Mouse (Mus musculus) intestine, postnatal 0 days (tissue): Measurements from ENCODE around the gene Zfp184. TPM values are rescaled to one million over a fixed set of nuclear protein-coding genes. Genes with fewer than 3 reads are reported as not detected.

Source experiments
- ATAC-seq: fragments of 200-750 bp; cut with Nextera tagmentation; 2 replicates; pipeline ENCODE4 v1.8.0; 2017; ENCODE audit warnings: mild to moderate bottlenecking, moderate TSS enrichment, moderate library complexity
- H3K27ac ChIP-seq: fragments of 300-500 bp; sonication (generic); 2 replicates; pipeline ENCODE4 v1.5.1; 2014; ENCODE audit warnings: mild to moderate bottlenecking, low read depth, low read length, moderate library complexity
- H3K27me3 ChIP-seq: fragments of 300-500 bp; sonication (generic); replicated peaks from 2 replicates; pipeline ENCODE4 v1.6.1; 2014; ENCODE audit warnings: low read length, mixed read lengths; ENCODE audit not compliant: control insufficient read depth, insufficient read depth
- H3K36me3 ChIP-seq: fragments of 300-500 bp; sonication (generic); 2 replicates; pipeline ENCODE4 v1.6.1; 2014; ENCODE audit warnings: mild to moderate bottlenecking, moderate library complexity; ENCODE audit not compliant: control insufficient read depth, insufficient read depth
- H3K4me1 ChIP-seq: fragments of 300-500 bp; sonication (generic); replicated peaks from 2 replicates; pipeline ENCODE4 v1.6.1; 2014; ENCODE audit warnings: antibody characterized with exemption, low read length, mixed read lengths; ENCODE audit not compliant: control insufficient read depth, insufficient read depth
- H3K4me2 ChIP-seq: fragments of 300-500 bp; sonication (generic); replicated peaks from 2 replicates; pipeline ENCODE4 v1.6.1; 2014; ENCODE audit warnings: low read depth, mild to moderate bottlenecking, moderate library complexity
- H3K4me3 ChIP-seq: fragments of 300-500 bp; sonication (generic); 2 replicates; pipeline ENCODE4 v1.5.1; 2014; ENCODE audit warnings: low read depth, low read length
- H3K9ac ChIP-seq: fragments of 300-500 bp; sonication (generic); 2 replicates; pipeline ENCODE4 v1.6.1; 2014; ENCODE audit warnings: mild to moderate bottlenecking, low read depth, low read length
- H3K9me3 ChIP-seq: fragments of 300-500 bp; sonication (generic); 2 replicates; pipeline ENCODE4 v1.6.1; 2016; ENCODE audit warnings: mixed run types; ENCODE audit not compliant: control insufficient read depth
- CTCF ChIP-seq: sonication (generic); IDR thresholded peaks from 2 replicates; pipeline ENCODE4 v1.5.1; 2016; ENCODE audit warnings: low read depth, mild to moderate bottlenecking, control low read depth, antibody characterized with exemption, moderate library complexity
- WGBS: fragments of 180-500 bp; shearing (Covaris S2); extraction: QIAGEN DNeasy Blood & Tissue Kit; methylation state at CpG from one replicate; pipeline ENCODE4 v1.1.7; 2014; 5-methylcytosine and 5-hydroxymethylcytosine counted together
- polyA plus RNA-seq: library from polyadenylated mRNA; unstranded; fragments of >200 nt; fragmentation: Nextera tagmentation; extraction: Ambion mirVana; gene quantifications from 2 replicates; pipeline ENCODE4 v1.2.1, GENCODE M21; 2015

The Zfp184 gene
- polyA plus RNA-seq, 1 experiment from 2014 or later: 1.2 TPM

DNA sequence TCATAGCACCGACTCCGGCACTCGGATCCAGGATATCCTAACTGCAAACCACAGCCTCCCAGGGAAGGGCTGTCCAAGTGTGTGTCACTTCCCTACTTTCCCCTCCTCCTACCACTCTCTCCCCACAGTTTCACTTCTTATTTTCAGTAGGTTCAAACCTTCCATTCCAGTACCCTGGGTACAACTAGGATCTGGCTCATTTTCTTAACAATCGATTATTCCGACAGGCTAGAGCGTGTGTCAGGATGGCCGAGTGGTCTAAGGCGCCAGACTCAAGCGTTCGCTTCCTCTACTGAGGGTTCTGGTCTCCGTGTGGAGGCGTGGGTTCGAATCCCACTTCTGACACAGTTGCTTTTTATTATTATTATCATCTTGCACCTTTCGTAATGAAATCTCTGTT lies 30.3 kb upstream of the Zfp184 start:
- H3K27me3 ChIP-seq: no peaks in the 10 kb centered on the region
- WGBS: 10% methylated on average over 14 of the region's 14 CpGs
- no peaks in the 10 kb centered on the region for H3K36me3 ChIP-seq
- peak; percentile 50; the same call in 1 of the 2 replicates for ATAC-seq
- H3K27ac ChIP-seq: peak overlapping the region; percentile 70
- no peaks in the 10 kb centered on the region for H3K4me1 ChIP-seq
- peak overlapping the region; percentile 56 for H3K4me2 ChIP-seq
- peak overlapping the region; percentile 24 for H3K4me3 ChIP-seq
- no peak for TF ChIP-seq CTCF
- H3K9ac ChIP-seq: no peak overlapping the region
- no peaks in the 10 kb centered on the region for H3K9me3 ChIP-seq

DNA sequence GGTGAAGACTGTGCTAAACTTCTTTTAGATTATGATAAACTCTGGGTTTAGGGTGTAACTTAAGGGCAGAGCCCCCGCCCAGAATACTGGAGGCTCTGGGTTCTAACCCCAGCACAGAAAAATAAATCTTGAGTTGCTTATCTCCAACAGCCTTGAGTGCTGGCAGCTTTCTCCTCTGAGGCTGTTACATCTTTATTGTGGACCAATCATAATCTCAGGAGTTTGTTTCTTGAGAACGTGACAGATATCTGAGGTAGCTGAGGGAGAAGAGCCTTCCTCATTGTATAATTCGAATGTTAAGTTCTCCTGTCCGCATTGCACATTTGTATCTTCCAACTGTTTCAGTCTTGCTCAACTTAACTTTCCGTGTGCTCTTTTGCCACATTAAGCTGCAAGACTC lies 29.4 kb upstream of the Zfp184 start:
- H3K36me3 ChIP-seq: no peaks in the 10 kb centered on the region
- H3K27ac ChIP-seq: no peak overlapping the region
- WGBS: 65% methylated on average over 5 of the region's 5 CpGs
- no peak for TF ChIP-seq CTCF
- no peaks in the 10 kb centered on the region for H3K9me3 ChIP-seq
- H3K4me2 ChIP-seq: no peak overlapping the region
- no peaks in the 10 kb centered on the region for H3K27me3 ChIP-seq
- no peak overlapping the region for H3K4me3 ChIP-seq
- no peak overlapping the region for H3K9ac ChIP-seq
- ATAC-seq: no peak
- H3K4me1 ChIP-seq: no peaks in the 10 kb centered on the region

DNA sequence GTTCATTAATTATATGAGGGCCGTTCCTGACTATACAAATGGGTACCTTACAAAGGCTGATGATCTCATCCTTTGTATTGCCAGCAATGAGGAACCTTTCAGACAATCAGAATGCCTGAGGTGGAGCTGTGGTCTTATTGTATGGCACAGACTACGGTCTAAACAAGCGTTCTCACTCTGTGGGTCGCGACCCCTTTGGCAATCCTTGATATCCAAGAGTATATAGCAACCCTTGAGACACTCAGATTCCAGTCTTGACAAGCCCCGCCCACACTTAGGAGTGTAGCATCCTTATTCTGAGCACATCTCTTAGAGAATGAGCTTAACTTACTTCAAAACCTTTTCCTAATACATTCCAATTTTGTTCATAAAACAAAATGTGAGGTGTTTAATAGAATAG lies 28.8 kb upstream of the Zfp184 start:
- no peak for TF ChIP-seq CTCF
- no peaks in the 10 kb centered on the region for H3K36me3 ChIP-seq
- no peaks in the 10 kb centered on the region for H3K9me3 ChIP-seq
- H3K27ac ChIP-seq: no peak overlapping the region
- 57% methylated on average over 6 of the region's 6 CpGs for whole genome bisulfite sequencing
- no peaks in the 10 kb centered on the region for H3K4me1 ChIP-seq
- no peak overlapping the region for H3K4me3 ChIP-seq
- H3K4me2 ChIP-seq: no peak overlapping the region
- H3K9ac ChIP-seq: no peak overlapping the region
- ATAC-seq: no peak
- no peaks in the 10 kb centered on the region for H3K27me3 ChIP-seq

DNA sequence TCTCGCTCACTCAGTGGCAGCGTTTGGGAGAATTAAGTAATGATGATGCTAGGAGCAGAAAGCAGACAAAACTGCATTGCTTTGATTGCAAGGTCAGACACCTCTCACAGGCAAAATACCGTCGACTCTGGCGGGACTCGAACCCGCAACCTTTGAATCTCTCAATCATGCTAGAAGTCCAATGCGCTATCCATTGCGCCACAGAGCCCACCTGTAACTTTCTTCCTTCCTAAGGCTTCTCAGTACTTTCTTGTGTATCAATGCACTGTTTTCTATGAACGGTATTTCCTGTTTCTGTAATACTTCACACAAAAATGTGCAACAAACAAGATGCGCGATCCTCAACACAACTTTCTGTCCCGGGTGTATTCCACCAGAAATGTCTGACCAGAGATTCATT lies 27.9 kb upstream of the Zfp184 start:
- H3K4me2 ChIP-seq: peak overlapping the region; percentile 69; the same call in 1 of the 2 replicates
- no peak overlapping the region for H3K27ac ChIP-seq
- TF ChIP-seq CTCF: no peak
- no peaks in the 10 kb centered on the region for H3K36me3 ChIP-seq
- no peak overlapping the region; the same call in 1 of the 2 replicates for H3K4me3 ChIP-seq
- no peaks in the 10 kb centered on the region for H3K4me1 ChIP-seq
- no peak for ATAC-seq
- H3K27me3 ChIP-seq: no peaks in the 10 kb centered on the region
- H3K9me3 ChIP-seq: no peaks in the 10 kb centered on the region
- H3K9ac ChIP-seq: no peak overlapping the region
- WGBS: 15% methylated on average over 13 of the region's 13 CpGs

DNA sequence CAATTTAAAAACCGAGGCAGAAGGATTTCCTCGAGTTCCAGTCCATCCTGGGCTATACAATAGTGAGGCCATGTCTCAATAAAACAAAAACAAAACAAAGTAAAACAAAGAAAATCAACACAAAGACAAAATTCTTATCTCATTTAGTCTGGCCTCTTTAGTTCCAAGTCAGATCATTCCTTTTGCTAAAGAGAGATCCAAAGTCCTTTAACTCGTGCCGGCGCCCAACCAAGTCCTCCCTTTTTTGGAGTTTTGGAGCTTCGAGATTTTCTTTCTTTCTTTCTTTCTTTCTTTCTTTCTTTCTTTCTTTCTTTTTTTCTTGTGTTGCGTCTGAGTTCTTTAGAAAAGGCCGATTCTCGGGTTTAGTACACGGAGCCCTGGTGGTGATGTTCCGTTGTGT lies 27.4 kb upstream of the Zfp184 start:
- H3K4me1 ChIP-seq: no peaks in the 10 kb centered on the region
- no peaks in the 10 kb centered on the region for H3K9me3 ChIP-seq
- TF ChIP-seq CTCF: no peak
- no peaks in the 10 kb centered on the region for H3K27me3 ChIP-seq
- H3K9ac ChIP-seq: no peak overlapping the region
- H3K36me3 ChIP-seq: no peaks in the 10 kb centered on the region
- ATAC-seq: no peak
- H3K4me3 ChIP-seq: peak overlapping the region; percentile 38
- H3K4me2 ChIP-seq: peak overlapping the region; percentile 69
- 8% methylated on average over 11 of the region's 11 CpGs for WGBS
- no peak overlapping the region for H3K27ac ChIP-seq

DNA sequence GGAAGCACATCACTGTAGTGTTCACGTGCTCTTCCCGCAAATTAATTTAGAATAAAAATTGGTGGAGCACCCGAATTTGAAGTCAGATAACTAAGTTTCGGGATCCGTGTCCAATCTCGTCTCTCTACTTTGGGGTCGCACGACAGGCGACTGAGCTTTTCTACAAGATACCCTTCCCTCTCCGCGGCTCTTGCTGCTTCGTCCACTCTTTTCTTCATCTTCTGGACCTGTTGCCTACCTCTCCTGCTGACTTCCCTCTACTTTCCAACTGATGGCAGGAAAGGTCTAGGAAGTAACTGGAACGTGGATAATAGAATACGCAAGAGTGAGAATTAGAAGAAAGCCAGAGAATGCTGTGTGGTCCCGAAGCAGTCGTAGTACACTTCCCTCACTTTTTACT lies 26.9 kb upstream of the Zfp184 start:
- H3K9ac ChIP-seq: no peak overlapping the region
- ATAC-seq: no peak
- 4% methylated on average over 16 of the region's 16 CpGs for WGBS

More for the DNA sequence above, 26.9 kb upstream of the Zfp184 start:
- TF ChIP-seq CTCF: no peak
- Histone ChIP-seq H3K27ac (no peak overlapping the region), H3K4me3 (peak overlapping the region; percentile 38), H3K36me3 (no peaks in the 10 kb centered on the region), H3K27me3 (no peaks in the 10 kb centered on the region), H3K4me2 (peak overlapping the region; percentile 69), H3K9me3 (no peaks in the 10 kb centered on the region), H3K4me1 (no peaks in the 10 kb centered on the region)
